Mouse (Mus musculus): ENCODE measurements at regions not wholly inside any gene's neighbourhood (a gene's known extent, or its start where the extent isn't known, plus 50 kb on each side); places are given as distances from the start of the nearest gene placed in this dataset.

DNA sequence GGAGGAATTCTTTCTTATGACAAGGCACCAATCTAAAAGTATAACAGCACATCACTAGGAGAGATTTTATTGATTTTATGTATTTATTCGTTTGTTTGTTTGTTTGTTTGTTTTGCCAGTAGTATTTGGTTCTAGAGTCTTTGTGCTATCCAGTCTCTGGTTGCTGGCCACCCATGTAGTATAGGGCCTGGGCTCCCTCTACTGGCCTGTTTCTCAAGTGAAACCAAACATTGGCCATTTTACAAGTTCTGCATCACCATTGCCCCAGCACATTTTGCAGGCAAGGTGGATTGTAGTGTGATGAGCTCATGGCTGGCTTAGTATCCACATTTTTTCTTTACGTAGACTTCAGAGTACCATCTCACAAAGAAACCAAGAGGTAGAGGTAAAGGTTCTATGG is 376.9 kb upstream of the Luzp2 start:
- peak; percentile 70 for DNase-seq (ENCODE audit: low read depth)
- TF ChIP-seq CTCF (IDR thresholded peaks at IDR 0.05; ENCODE audit: borderline replicate concordance, extremely low read depth, insufficient read depth, insufficient read length), result peak; percentile 60; the same call in 1 of the 2 replicates
- no peak for TF ChIP-seq POLR2A (IDR thresholded peaks at IDR 0.05; ENCODE audit: borderline replicate concordance, extremely low read depth, insufficient read depth, insufficient read length, poor library complexity, severe bottlenecking)

DNA sequence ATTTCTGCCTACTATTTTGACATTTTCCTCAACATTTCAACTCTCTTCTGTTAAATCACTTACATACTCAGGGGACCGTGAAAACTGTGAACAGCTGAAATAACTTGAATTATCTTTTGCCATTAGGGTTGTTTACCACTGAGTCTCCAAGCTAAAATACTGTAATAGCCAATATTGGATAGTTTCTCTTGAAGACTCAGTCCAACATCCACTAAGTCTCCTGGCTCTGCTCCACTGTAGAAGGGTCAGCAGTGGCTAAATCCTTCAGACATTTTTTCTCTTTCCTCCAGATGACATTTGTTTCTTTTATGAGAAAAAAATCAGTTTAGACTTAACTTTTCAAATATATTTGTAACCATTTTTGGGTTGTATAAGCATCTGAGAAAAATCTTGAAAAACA is 344.0 kb upstream of the Luzp2 start:
- TF ChIP-seq CTCF (IDR thresholded peaks at IDR 0.05; ENCODE audit: borderline replicate concordance, extremely low read depth, insufficient read depth, insufficient read length), result no peak
- no peak for TF ChIP-seq POLR2A (IDR thresholded peaks at IDR 0.05; ENCODE audit: borderline replicate concordance, extremely low read depth, insufficient read depth, insufficient read length, poor library complexity, severe bottlenecking)
- DNase-seq (ENCODE audit: low read depth), result no peak

- peak; percentile 66 for DNase-seq (ENCODE audit: low read depth)
These were observed 330.1 kb upstream of the Luzp2 start for GRCm38 (mm10) chr7:54505235-54505634.

GRCm38 (mm10) chr7:54507006-54507405 is 328.3 kb upstream of the Luzp2 start:
- DNase-seq (ENCODE audit: low read depth), result no peak
- TF ChIP-seq CTCF (IDR thresholded peaks at IDR 0.05; ENCODE audit: borderline replicate concordance, extremely low read depth, insufficient read depth, insufficient read length) (no peak), POLR2A (IDR thresholded peaks at IDR 0.05; ENCODE audit: borderline replicate concordance, extremely low read depth, insufficient read depth, insufficient read length, poor library complexity, severe bottlenecking) (no peak)

More at GRCm38 (mm10) chr7:54505235-54505634, 330.1 kb upstream of the Luzp2 start:
- TF ChIP-seq POLR2A (IDR thresholded peaks at IDR 0.05; ENCODE audit: borderline replicate concordance, extremely low read depth, insufficient read depth, insufficient read length, poor library complexity, severe bottlenecking) (no peak), CTCF (IDR thresholded peaks at IDR 0.05; ENCODE audit: borderline replicate concordance, extremely low read depth, insufficient read depth, insufficient read length) (no peak)

DNA sequence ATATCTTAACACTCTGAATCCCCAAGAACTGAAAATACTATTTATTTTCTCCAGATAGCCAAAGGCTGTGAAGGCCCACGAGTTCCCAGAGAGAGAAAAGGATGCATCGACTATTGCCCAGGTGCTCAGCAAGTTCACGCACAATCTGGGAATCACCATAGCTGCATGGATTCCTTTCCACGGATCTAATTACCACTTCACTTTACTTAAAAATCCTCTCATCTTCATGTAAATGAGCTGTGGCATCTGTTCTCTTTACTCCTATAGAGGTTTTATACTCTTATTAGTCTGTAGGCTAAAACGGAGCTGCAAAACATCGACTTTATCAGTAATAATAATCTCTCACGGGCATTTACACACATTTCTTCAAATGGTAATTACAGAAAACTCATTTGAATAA is 299.6 kb upstream of the Luzp2 start:
- TF ChIP-seq CTCF (IDR thresholded peaks at IDR 0.05; ENCODE audit: borderline replicate concordance, extremely low read depth, insufficient read depth, insufficient read length) (no peak), POLR2A (IDR thresholded peaks at IDR 0.05; ENCODE audit: borderline replicate concordance, extremely low read depth, insufficient read depth, insufficient read length, poor library complexity, severe bottlenecking) (no peak)
- peak; percentile 55 for DNase-seq (ENCODE audit: low read depth)

DNA sequence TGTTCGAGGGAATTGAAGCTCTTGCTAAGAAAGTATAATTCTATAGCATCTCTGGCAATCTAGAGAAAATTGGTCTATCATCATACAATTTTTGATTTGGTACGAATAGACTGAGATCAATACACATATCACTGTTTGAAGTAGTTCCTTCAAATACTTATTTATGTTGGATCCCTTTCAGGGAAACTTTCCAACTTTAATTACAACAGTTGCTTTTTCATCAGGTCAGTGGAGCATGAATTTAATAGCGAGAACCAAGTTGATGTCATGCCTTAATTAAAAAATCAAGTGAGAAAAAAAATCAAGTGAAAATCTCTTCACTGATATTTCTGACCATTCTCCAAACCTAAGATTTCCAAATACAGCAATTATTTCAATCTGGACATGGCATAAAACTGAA is 277.9 kb upstream of the Luzp2 start:
- DNase-seq (ENCODE audit: low read depth), result peak; percentile 71
- TF ChIP-seq POLR2A (IDR thresholded peaks at IDR 0.05; ENCODE audit: borderline replicate concordance, extremely low read depth, insufficient read depth, insufficient read length, poor library complexity, severe bottlenecking) (no peak), CTCF (IDR thresholded peaks at IDR 0.05; ENCODE audit: borderline replicate concordance, extremely low read depth, insufficient read depth, insufficient read length) (no peak)

DNA sequence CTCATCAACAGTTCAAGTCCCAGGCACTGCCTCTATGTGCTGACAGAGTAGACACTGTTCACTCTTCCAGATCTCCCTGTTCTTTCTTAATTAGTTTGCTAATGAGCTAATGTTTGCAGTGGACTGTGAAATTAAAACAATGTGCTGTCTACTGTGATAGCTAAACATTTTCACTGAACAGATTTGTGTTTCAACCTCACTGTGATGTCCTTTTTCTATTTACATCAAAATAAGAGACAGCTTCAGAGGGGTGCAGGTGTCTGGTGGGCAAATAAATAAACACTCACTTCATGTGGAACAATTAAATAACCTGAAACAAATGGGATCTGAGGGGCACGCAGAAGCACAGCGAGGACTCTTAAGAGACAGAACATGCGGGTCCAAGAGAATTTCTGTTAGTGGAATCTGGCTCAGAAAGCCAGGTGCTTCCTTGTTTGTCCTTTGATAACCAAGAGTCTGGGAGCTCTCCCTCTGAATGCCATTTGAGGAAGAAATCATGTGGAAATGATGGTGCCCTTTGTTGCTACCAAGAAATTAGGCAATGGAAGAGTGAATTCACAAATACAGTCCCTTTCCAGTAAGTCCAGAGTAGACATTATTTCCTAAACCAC is 269.6 kb upstream of the Luzp2 start:
- DNase-seq (ENCODE audit: low read depth), result peak; percentile 75
- TF ChIP-seq POLR2A (IDR thresholded peaks at IDR 0.05; ENCODE audit: borderline replicate concordance, extremely low read depth, insufficient read depth, insufficient read length, poor library complexity, severe bottlenecking) (no peak), CTCF (IDR thresholded peaks at IDR 0.05; ENCODE audit: borderline replicate concordance, extremely low read depth, insufficient read depth, insufficient read length) (no peak)

DNA sequence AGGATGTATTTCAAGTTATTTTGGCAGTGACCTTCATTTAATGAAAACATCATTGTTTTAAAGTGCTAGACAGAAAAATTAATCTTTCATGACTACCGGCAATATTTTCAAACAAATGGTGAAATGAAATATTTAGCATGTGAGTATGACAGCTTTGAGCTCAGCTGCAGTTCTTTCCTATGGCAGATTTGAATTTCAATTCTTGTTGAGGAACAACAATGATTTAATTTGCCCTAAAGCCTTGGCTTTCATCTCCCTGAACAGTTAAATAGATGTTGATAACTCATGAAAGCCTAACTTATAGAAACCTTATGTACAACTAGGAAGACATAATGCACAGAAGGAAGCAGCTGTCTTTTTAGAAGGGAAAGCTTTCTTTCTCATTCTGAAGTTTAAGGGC is 235.5 kb upstream of the Luzp2 start:
- DNase-seq (ENCODE audit: low read depth), result peak; percentile 50

GRCm38 (mm10) chr7:54622436-54622835 is 212.9 kb upstream of the Luzp2 start:
- DNase-seq (ENCODE audit: low read depth), result peak; percentile 59
- TF ChIP-seq POLR2A (IDR thresholded peaks at IDR 0.05; ENCODE audit: borderline replicate concordance, extremely low read depth, insufficient read depth, insufficient read length, poor library complexity, severe bottlenecking) (no peak), CTCF (IDR thresholded peaks at IDR 0.05; ENCODE audit: borderline replicate concordance, extremely low read depth, insufficient read depth, insufficient read length) (no peak)

More for the DNA sequence above, 235.5 kb upstream of the Luzp2 start:
- no peak for TF ChIP-seq POLR2A (IDR thresholded peaks at IDR 0.05; ENCODE audit: borderline replicate concordance, extremely low read depth, insufficient read depth, insufficient read length, poor library complexity, severe bottlenecking)
- no peak for TF ChIP-seq CTCF (IDR thresholded peaks at IDR 0.05; ENCODE audit: borderline replicate concordance, extremely low read depth, insufficient read depth, insufficient read length)

- peak; percentile 86 for DNase-seq (ENCODE audit: low read depth)
- no peak for TF ChIP-seq CTCF (IDR thresholded peaks at IDR 0.05; ENCODE audit: borderline replicate concordance, extremely low read depth, insufficient read depth, insufficient read length)
- TF ChIP-seq POLR2A (IDR thresholded peaks at IDR 0.05; ENCODE audit: borderline replicate concordance, extremely low read depth, insufficient read depth, insufficient read length, poor library complexity, severe bottlenecking), result no peak
These were observed 201.4 kb upstream of the Luzp2 start for GRCm38 (mm10) chr7:54633930-54634329.

- DNase-seq (ENCODE audit: low read depth), result peak; percentile 82
These were observed 200.8 kb upstream of the Luzp2 start for GRCm38 (mm10) chr7:54634348-54635035.

GRCm38 (mm10) chr7:54645314-54645713 is 190.0 kb upstream of the Luzp2 start:
- no peak for DNase-seq (ENCODE audit: low read depth)
- TF ChIP-seq CTCF (IDR thresholded peaks at IDR 0.05; ENCODE audit: borderline replicate concordance, extremely low read depth, insufficient read depth, insufficient read length), result no peak
- TF ChIP-seq POLR2A (IDR thresholded peaks at IDR 0.05; ENCODE audit: borderline replicate concordance, extremely low read depth, insufficient read depth, insufficient read length, poor library complexity, severe bottlenecking), result no peak

More at GRCm38 (mm10) chr7:54634348-54635035, 200.8 kb upstream of the Luzp2 start:
- TF ChIP-seq POLR2A (IDR thresholded peaks at IDR 0.05; ENCODE audit: borderline replicate concordance, extremely low read depth, insufficient read depth, insufficient read length, poor library complexity, severe bottlenecking) (no peak), CTCF (IDR thresholded peaks at IDR 0.05; ENCODE audit: borderline replicate concordance, extremely low read depth, insufficient read depth, insufficient read length) (no peak)

Data from brain, embryonic 14.5 days (tissue).